Mouse (Mus musculus) gastrocnemius, postnatal 36 days (tissue): ENCODE results near the gene Rhbdf2. TPM values are rescaled to one million over a fixed set of nuclear protein-coding genes. Genes with fewer than 3 reads are reported as not detected.
A peak's percentile ranks its signal among the peaks of the same experiment; 100 is the strongest.
"Not testable (repeated sequence)": the region's sequence is repeated elsewhere in the genome, so short reads cannot be mapped to it uniquely, and the experiment has no call there.

ENCODE experiments used
- DNase-seq, 2 experiments: peaks; one replicate each; pipeline ENCODE4 v3.0.0; 2022
- intact Hi-C: fragments of 180-260 bp; cut with DNase I; formaldehyde crosslinking; loops from one replicate; pipeline ENCODE4 v1.15.1; 2025
- total RNA-seq, 2 experiments: library from RNA; stranded (reverse); gene quantifications; 2 replicates each; pipeline ENCODE4 v1.2.3; 2021

Gene Rhbdf2
- total RNA-seq, 2 experiments from 2014 or later: 9.4 to 10.2 TPM

GRCm38 (mm10) chr11:116623281-116624124 is 3.3 kb downstream of the Rhbdf2 start:
- no peak for DNase-seq
- intact Hi-C loops: no loop called here

DNA sequence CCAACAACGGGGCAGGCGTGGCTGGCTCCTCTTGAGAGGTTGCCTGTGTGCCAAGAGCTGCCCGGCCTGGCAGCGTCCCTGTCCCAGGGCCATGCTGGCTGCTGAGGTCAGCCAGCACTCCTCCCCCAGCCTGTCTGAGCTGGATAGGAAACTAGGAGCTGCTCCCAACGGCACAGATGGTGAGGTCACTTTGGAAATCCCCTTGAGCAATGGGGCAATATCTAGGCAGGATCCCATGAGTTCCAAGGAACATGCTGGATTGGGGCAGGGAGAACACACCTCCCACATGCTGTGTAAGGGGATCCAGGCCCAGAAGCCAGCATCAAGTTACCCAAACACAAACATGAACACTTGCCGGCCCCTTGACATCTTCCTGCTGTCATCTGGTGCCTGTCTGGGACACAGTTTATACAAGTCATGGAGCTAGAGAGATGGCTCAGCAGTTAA is 5.5 kb downstream of the Rhbdf2 start:
- intact Hi-C loops: no loop called here
- peak; percentile 77 to 84 for DNase-seq

DNA sequence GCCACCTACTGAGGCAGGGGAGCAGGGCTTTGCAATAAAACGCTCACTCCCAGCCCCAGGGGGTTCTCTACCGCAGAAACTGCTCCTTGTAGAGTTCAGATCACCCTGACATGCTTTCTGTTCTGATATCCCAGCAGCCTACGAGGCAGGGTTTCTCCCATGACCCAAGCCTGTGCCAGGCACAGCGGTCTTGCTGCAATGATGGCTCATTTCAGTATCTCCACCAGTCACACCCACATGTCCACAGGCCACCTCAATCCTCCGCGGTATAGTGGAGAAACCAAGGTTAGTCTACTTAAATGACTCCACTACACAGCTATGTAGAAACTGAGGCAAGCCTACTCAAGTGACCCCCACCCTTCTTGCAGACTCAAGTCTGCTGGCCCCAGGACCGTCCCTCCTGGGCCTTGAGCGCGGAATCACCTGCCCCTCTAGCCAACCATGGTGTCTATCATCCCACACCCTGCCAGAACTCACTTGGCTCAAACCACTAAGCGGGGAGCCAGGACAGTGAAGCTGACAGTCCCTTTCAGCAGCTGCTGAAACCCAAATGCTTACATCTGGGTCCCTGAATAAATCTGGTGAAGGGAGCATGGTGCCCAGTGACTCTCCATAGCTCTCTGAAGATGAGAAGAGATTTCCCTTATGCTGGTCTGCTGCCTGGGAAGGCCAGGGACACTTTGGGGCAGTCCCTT is 6.1 kb downstream of the Rhbdf2 start:
- intact Hi-C loops: no loop called here
- no peak for DNase-seq

DNA sequence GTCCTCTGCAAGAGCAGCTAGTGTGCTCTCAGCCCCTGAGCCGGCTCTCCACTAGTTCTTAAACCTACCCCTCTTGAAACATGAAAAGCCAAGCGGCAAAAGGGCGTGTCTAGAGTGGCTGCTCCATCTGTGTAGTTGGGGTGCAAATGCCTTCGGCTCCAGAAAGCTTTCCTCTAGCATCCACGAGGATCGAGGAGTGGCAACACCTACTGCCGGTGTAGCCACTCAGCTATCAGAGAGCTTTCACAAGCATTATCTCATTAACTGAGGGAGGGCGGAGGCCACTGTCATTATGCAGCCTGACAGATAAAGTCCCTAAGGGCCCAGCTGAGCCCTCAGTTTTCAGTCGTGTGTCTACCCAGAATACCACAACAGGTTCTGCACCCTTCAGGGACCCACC is 6.7 kb downstream of the Rhbdf2 start:
- DNase-seq: no peak
- intact Hi-C loops: no loop called here

- intact Hi-C loops: no loop called here
- no peak for DNase-seq
These were observed 7.3 kb downstream of the Rhbdf2 start for GRCm38 (mm10) chr11:116619561-116619960.

DNA sequence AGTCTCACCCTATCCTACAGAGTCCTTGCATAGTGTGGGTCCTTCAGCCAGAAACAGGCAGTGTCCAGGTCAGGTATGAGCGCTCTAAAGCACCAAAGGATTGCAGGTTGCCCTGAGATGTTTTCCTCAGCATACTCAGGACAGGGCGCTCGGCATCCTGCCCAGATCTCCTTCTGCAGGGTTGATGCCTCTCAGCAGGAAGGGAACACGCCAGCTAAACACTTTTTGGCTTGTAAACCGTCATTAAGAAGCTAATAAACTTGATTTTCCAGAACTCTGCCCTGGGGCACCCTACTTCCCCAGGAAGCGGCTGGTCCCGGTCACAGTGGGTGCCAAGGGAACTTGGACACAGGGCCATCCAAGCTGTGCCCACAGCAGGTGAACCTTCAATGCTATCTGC is 7.7 kb downstream of the Rhbdf2 start:
- DNase-seq: no peak
- intact Hi-C loops: no loop called here

GRCm38 (mm10) chr11:116618666-116619065 is 8.2 kb downstream of the Rhbdf2 start:
- no peak for DNase-seq
- intact Hi-C loops: no loop called here

DNA sequence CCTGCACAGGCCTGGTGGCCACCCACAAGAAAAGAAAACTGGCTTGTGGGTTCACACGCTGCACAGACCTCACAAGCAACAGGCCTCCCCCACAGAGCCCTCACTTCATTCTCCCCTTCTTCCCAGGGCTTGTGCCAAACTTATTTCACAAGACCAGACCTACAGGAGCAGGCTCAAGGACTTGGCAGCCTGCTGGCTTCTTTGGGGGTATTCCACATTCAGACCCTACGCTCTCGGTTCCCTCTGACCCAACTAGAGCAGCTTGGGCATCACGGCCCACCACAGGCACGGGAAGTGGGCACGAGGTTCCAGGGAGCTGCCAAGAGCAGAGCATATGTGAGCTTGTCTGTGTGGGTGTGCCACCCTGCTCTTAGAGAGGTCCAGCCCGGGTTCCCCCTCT is 9.2 kb downstream of the Rhbdf2 start:
- no peak for DNase-seq
- intact Hi-C loops: no loop called here

DNA sequence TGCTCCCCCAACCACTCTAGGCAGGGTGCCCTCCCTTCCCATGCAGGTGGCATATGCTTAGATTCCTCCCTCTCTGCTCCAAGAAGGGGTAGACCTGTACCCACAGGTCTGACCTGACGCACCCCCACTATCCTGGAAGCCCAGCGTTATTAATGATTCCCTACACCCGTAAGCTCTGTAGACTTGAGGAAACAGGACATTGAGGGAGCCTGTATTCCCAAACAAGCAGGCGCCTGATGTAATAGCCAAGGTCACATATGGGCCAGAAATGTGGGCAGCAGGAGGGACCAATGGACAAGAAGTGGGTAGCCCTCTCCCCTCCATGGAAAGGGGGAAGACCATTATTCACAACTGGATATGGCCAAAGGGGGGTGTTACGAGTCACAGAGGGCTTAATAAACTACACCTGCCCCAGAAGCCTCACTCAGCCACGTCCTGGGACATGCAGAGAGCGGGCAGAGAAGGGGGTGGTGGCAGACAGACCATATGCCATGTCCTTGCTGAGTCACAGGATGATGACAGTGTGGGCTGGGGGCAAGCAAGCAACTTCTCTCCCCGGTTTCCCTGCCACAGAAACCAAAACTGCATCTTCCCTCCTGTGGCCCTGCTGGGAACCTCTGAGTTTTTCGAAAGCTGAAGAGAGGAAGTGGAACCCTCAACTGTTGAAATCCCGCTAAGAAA is 10.2 kb downstream of the Rhbdf2 start:
- intact Hi-C loops: no loop called here
- no peak for DNase-seq

- DNase-seq: no peak
- intact Hi-C loops: no loop called here
These were observed 10.9 kb downstream of the Rhbdf2 start for GRCm38 (mm10) chr11:116615735-116616437.

DNA sequence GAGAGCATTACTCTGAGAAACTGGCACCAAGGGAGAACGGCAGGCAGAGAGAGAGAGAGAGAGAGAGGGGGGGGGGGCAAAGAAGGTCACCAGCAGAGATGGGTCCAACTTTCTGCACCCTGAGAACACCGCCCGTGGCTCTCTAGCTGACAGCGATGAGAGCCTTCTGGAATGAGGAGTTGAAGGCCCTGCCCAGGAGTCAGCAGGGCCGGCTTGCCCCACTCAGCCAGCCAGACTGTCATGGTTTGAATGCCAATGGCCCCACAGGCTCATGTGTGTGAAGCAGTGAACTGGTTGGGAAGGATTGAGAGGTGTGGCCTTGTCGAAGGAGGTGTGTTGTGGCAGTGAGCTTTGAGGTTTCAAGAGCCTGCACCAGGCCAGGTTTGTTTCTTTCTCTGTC is 13.6 kb downstream of the Rhbdf2 start:
- intact Hi-C loops: no loop called here
- no peak for DNase-seq

DNA sequence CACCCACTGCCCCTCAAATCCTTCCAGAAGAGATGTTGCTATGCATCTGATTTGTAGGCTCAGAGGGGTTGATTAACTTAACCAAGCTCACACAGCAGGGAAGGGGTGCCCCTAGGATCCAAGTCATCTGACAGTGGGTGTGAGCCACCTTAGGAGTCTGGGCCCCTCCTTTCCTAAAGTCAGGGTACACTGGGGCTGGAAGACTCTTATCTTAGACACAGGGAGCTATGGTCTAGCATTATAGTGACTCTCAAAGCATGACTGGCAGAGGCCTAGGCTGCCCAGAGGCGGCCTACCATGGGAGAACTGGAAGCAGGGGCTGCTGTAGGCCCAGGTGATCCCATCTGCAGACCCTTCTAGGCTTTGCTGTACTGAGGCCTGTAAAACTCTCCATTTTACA is 14.3 kb downstream of the Rhbdf2 start:
- no peak for DNase-seq
- intact Hi-C loops: no loop called here

GRCm38 (mm10) chr11:116611883-116612282 is 14.9 kb downstream of the Rhbdf2 start:
- no peak for DNase-seq
- intact Hi-C loops: no loop called here

DNA sequence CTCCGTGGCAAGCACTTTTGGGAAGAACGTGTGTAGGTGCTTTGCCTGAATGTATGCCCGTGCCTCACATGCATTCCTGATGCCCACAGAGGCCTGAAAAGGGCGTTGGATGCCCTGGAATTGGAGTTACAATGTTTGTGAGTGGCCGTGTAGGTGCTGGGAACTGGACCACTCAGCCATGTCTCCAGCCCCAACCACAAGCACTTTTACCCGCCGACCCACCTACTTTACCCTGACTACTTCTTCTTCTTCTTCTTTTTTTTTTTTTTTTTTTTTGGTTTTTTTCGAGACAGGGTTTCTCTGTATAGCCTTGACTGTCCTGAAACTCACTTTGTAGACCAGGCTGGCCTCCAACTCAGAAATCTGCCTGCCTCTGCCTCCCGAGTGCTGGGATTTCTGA is 15.7 kb downstream of the Rhbdf2 start:
- DNase-seq, intact Hi-C loops: not testable (repeated sequence)

- intact Hi-C loops: no loop called here
These were observed 16.7 kb downstream of the Rhbdf2 start for GRCm38 (mm10) chr11:116609965-116610630.

GRCm38 (mm10) chr11:116607717-116608116 is 19.1 kb downstream of the Rhbdf2 start:
- no peak for DNase-seq
- intact Hi-C loops: no loop called here

More at GRCm38 (mm10) chr11:116609965-116610630, 16.7 kb downstream of the Rhbdf2 start:
- DNase-seq: no peak

DNA sequence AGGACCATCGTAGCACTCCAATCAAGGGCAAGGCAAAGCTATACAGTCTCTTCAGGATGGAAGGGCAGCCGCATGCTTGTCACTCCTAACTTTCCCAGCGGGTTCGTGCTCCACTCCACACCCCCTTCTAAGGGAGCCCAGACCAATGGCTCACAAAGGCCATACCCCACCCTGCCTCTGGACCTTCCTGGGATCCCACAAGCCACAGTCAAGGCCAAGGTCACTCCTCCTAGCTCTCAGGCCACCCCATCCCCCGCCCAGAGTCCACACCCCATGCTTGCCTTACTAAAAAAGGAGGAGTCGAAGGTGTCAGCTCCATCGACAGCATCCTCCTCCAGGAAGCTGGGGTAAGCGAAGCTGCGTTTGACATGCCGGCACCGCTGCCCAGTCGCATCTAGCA is 22.7 kb downstream of the Rhbdf2 start:
- intact Hi-C loops: no loop called here
- no peak for DNase-seq

GRCm38 (mm10) chr11:116603339-116603738 is 23.5 kb downstream of the Rhbdf2 start:
- DNase-seq: no peak
- intact Hi-C loops: no loop called here

- no peak for DNase-seq
- intact Hi-C loops: no loop called here
These were observed 24.8 kb downstream of the Rhbdf2 start for GRCm38 (mm10) chr11:116602043-116602442.

DNA sequence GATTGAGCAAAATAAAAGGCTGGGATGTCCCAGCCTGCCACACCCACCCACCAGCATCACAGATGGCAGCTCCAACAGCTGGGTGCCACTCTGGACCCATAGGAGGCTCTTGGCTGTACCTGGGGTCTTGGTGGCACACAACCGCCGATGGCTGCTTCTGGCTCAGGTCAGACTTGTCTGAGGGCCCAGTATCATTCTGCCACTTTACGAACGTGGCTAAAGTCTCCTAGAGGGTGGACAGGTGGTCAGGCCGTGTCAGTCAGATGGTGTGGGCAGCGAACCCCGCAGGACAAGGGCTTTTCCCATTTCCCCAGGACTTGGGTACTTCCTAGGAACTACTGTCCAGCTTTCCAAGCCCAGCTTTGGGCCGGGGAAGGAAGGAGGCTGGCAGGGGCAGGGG is 25.7 kb downstream of the Rhbdf2 start:
- DNase-seq: no peak
- intact Hi-C loops: no loop called here
